Mouse (Mus musculus): ENCODE results near the gene Cxcr4. TPM values are rescaled to one million over a fixed set of nuclear protein-coding genes. Genes with fewer than 3 reads are reported as not detected.

The Cxcr4 gene
- polyA plus RNA-seq, 1 experiment from 2014 or later: 2.2 TPM

- H3K4me1 ChIP-seq (ENCODE audit: control insufficient read depth, insufficient read depth, low read length): no peaks in the 10 kb centered on the region
- no peak for ATAC-seq
- H3K27ac ChIP-seq (ENCODE audit: low read length): no peak overlapping the region
- no peak overlapping the region for H3K4me3 ChIP-seq (ENCODE audit: low read length)
- no peak overlapping the region for H3K9ac ChIP-seq (ENCODE audit: low read depth, low read length)
- H3K36me3 ChIP-seq (ENCODE audit: control insufficient read depth, insufficient read depth, low read length): no peaks in the 10 kb centered on the region
- H3K4me2 ChIP-seq (ENCODE audit: low read depth, low read length): no peak overlapping the region
- no peaks in the 10 kb centered on the region for H3K9me3 ChIP-seq (ENCODE audit: control insufficient read depth, low read length)
- H3K27me3 ChIP-seq (replicated peaks; ENCODE audit: control insufficient read depth, insufficient read depth, low read length): no peaks in the 10 kb centered on the region
- 50% methylated on average over 9 of the region's 9 CpGs for WGBS
These were observed 30.9 kb upstream of the Cxcr4 start for GRCm38 (mm10) chr1:128622867-128623593.

- Histone ChIP-seq H3K4me2 (ENCODE audit: low read depth, low read length) (no peak overlapping the region), H3K4me3 (ENCODE audit: low read length) (no peak overlapping the region), H3K27ac (ENCODE audit: low read length) (no peak overlapping the region), H3K9ac (ENCODE audit: low read depth, low read length) (no peak overlapping the region), H3K27me3 (replicated peaks; ENCODE audit: control insufficient read depth, insufficient read depth, low read length) (no peaks in the 10 kb centered on the region), H3K36me3 (ENCODE audit: control insufficient read depth, insufficient read depth, low read length) (no peaks in the 10 kb centered on the region), H3K4me1 (ENCODE audit: control insufficient read depth, insufficient read depth, low read length) (peaks cover 6% of the 10 kb centered on the region; the same call in 1 of the 2 replicates), H3K9me3 (ENCODE audit: control insufficient read depth, low read length) (no peaks in the 10 kb centered on the region)
- ATAC-seq: no peak
- whole genome bisulfite sequencing: 89% methylated on average over 13 of the region's 13 CpGs
These were observed 25.7 kb upstream of the Cxcr4 start for GRCm38 (mm10) chr1:128617654-128618310.

- Histone ChIP-seq H3K4me1 (ENCODE audit: control insufficient read depth, insufficient read depth, low read length) (peaks cover 6% of the 10 kb centered on the region; the same call in 1 of the 2 replicates), H3K4me2 (ENCODE audit: low read depth, low read length) (no peak overlapping the region), H3K27ac (ENCODE audit: low read length) (no peak overlapping the region), H3K9ac (ENCODE audit: low read depth, low read length) (no peak overlapping the region), H3K9me3 (ENCODE audit: control insufficient read depth, low read length) (no peaks in the 10 kb centered on the region), H3K4me3 (ENCODE audit: low read length) (no peak overlapping the region), H3K36me3 (ENCODE audit: control insufficient read depth, insufficient read depth, low read length) (no peaks in the 10 kb centered on the region), H3K27me3 (replicated peaks; ENCODE audit: control insufficient read depth, insufficient read depth, low read length) (no peaks in the 10 kb centered on the region)
- 41% methylated on average over 2 of the region's 2 CpGs for WGBS
- no peak for ATAC-seq
These were observed 24.5 kb upstream of the Cxcr4 start for GRCm38 (mm10) chr1:128616586-128616985.

GRCm38 (mm10) chr1:128615459-128615806 lies 23.3 kb upstream of the Cxcr4 start:
- Histone ChIP-seq H3K9ac (ENCODE audit: low read depth, low read length) (no peak overlapping the region), H3K36me3 (ENCODE audit: control insufficient read depth, insufficient read depth, low read length) (no peaks in the 10 kb centered on the region), H3K4me1 (ENCODE audit: control insufficient read depth, insufficient read depth, low read length) (peaks cover 6% of the 10 kb centered on the region; the same call in 1 of the 2 replicates), H3K4me2 (ENCODE audit: low read depth, low read length) (no peak overlapping the region), H3K4me3 (ENCODE audit: low read length) (no peak overlapping the region), H3K27ac (ENCODE audit: low read length) (no peak overlapping the region), H3K27me3 (replicated peaks; ENCODE audit: control insufficient read depth, insufficient read depth, low read length) (no peaks in the 10 kb centered on the region), H3K9me3 (ENCODE audit: control insufficient read depth, low read length) (no peaks in the 10 kb centered on the region)
- WGBS: 80% methylated on average over 2 of the region's 2 CpGs
- no peak for ATAC-seq

- Histone ChIP-seq H3K4me2 (ENCODE audit: low read depth, low read length) (no peak overlapping the region), H3K27ac (ENCODE audit: low read length) (no peak overlapping the region), H3K27me3 (replicated peaks; ENCODE audit: control insufficient read depth, insufficient read depth, low read length) (no peaks in the 10 kb centered on the region), H3K4me1 (ENCODE audit: control insufficient read depth, insufficient read depth, low read length) (peaks cover 6% of the 10 kb centered on the region; the same call in 1 of the 2 replicates), H3K9ac (ENCODE audit: low read depth, low read length) (no peak overlapping the region), H3K9me3 (ENCODE audit: control insufficient read depth, low read length) (no peaks in the 10 kb centered on the region), H3K4me3 (ENCODE audit: low read length) (no peak overlapping the region), H3K36me3 (ENCODE audit: control insufficient read depth, insufficient read depth, low read length) (no peaks in the 10 kb centered on the region)
- ATAC-seq: 0 out of 2 replicates have a peak, but pooled peaks have one; percentile 33
- WGBS: 67% methylated on average over 7 of the region's 7 CpGs
These were observed 22.8 kb upstream of the Cxcr4 start for GRCm38 (mm10) chr1:128614653-128615458.

- H3K9me3 ChIP-seq (ENCODE audit: control insufficient read depth, low read length): no peaks in the 10 kb centered on the region
- 40% methylated on average over 6 of the region's 6 CpGs for WGBS
These were observed 16.0 kb upstream of the Cxcr4 start for GRCm38 (mm10) chr1:128608119-128608518.

GRCm38 (mm10) chr1:128607423-128607822 lies 15.3 kb upstream of the Cxcr4 start:
- Histone ChIP-seq H3K9ac (ENCODE audit: low read depth, low read length) (no peak overlapping the region), H3K9me3 (ENCODE audit: control insufficient read depth, low read length) (no peaks in the 10 kb centered on the region), H3K4me1 (ENCODE audit: control insufficient read depth, insufficient read depth, low read length) (0 out of 2 replicates have a peak, but pooled peaks cover 1% of the 10 kb centered on the region), H3K4me3 (ENCODE audit: low read length) (no peak overlapping the region), H3K36me3 (ENCODE audit: control insufficient read depth, insufficient read depth, low read length) (no peaks in the 10 kb centered on the region), H3K4me2 (ENCODE audit: low read depth, low read length) (no peak overlapping the region), H3K27ac (ENCODE audit: low read length) (no peak overlapping the region), H3K27me3 (replicated peaks; ENCODE audit: control insufficient read depth, insufficient read depth, low read length) (no peaks in the 10 kb centered on the region)
- ATAC-seq: no peak
- WGBS: 60% methylated on average over 3 of the region's 3 CpGs

More at GRCm38 (mm10) chr1:128608119-128608518, 16.0 kb upstream of the Cxcr4 start:
- Histone ChIP-seq H3K27me3 (replicated peaks; ENCODE audit: control insufficient read depth, insufficient read depth, low read length) (no peaks in the 10 kb centered on the region), H3K9ac (ENCODE audit: low read depth, low read length) (no peak overlapping the region), H3K4me1 (ENCODE audit: control insufficient read depth, insufficient read depth, low read length) (no peaks in the 10 kb centered on the region; the same call in 1 of the 2 replicates), H3K4me2 (ENCODE audit: low read depth, low read length) (no peak overlapping the region), H3K4me3 (ENCODE audit: low read length) (no peak overlapping the region), H3K27ac (ENCODE audit: low read length) (no peak overlapping the region), H3K36me3 (ENCODE audit: control insufficient read depth, insufficient read depth, low read length) (no peaks in the 10 kb centered on the region)
- ATAC-seq: no peak

- H3K27me3 ChIP-seq (replicated peaks; ENCODE audit: control insufficient read depth, insufficient read depth, low read length): no peaks in the 10 kb centered on the region
- no peaks in the 10 kb centered on the region for H3K36me3 ChIP-seq (ENCODE audit: control insufficient read depth, insufficient read depth, low read length)
- ATAC-seq: no peak
- H3K4me3 ChIP-seq (ENCODE audit: low read length): no peak overlapping the region
- H3K4me2 ChIP-seq (ENCODE audit: low read depth, low read length): no peak overlapping the region
- no peaks in the 10 kb centered on the region for H3K9me3 ChIP-seq (ENCODE audit: control insufficient read depth, low read length)
- H3K9ac ChIP-seq (ENCODE audit: low read depth, low read length): no peak overlapping the region
- 84% methylated on average over 1 of the region's 1 CpGs for WGBS
- 0 out of 2 replicates have a peak, but pooled peaks cover 2% of the 10 kb centered on the region for H3K4me1 ChIP-seq (ENCODE audit: control insufficient read depth, insufficient read depth, low read length)
- H3K27ac ChIP-seq (ENCODE audit: low read length): no peak overlapping the region
These were observed 13.7 kb upstream of the Cxcr4 start for GRCm38 (mm10) chr1:128605794-128606193.
